Mouse (Mus musculus): ENCODE data around the gene Egfr. TPM values are rescaled to one million over a fixed set of nuclear protein-coding genes. Genes with fewer than 3 reads are reported as not detected.

Egfr gene
- total RNA-seq, 2 experiments from 2014 or later: 17.6 to 19.0 TPM

DNA sequence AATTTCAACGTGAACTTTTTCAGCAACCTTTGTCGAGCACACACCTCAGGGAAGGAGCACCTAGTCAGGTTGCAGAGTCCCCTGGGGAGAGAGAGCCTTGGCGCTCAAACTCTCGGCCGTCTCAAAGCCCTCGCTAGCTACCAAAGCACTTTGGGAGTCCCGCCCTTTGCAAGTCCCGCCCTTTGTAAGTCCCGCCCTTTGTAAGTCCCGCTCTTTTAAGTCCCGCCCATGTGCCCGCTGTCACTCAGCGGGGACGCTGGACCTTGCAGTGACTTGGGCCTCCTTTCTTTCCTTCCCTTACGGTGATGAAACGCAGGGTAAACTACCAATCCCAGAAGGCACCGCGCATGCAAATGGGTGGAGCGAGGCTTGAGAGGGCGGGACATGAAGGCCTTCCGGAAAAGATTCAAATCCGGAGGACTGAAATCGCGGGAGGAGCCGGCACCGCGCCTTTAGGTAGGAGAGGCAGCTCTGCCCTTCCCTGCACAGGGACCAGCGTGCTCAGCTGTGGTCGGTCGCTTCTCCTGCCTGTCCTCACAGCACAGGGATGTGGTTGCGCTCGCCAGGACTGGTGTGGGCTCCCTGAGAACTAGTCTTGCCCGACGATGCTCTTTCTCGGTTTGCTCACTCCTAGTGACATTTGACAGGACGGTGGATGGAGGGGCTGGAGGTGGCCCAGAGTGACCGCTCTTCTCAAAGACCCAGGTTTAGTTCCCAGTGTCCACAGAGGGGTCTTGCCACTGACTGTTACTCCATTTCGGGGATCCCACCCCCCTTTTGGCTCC is 199.2 kb downstream of the Egfr start, which contains the start of gene Fbxo48:
Fbxo48 (plus strand) TSS at position 400 of the 785 bp plus-strand sequence.
- peak; percentile 89 to 97 for DNase-seq (ENCODE audit: low spot score in 2 of 2)

DNA sequence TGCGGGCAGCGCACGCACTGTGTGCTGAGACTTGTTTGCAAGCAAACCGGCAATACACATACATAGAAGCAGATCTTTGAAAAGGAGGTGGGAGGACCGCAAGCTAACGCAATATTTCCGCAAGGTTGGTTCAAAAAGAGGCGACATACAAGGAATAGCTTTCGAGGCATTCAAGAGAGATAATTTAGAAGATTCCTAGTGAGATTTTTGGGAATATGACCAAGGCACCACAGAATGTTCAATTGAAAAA is 199.7 kb downstream of the Egfr start:
- DNase-seq (ENCODE audit: low spot score in 2 of 2): no peak

DNA sequence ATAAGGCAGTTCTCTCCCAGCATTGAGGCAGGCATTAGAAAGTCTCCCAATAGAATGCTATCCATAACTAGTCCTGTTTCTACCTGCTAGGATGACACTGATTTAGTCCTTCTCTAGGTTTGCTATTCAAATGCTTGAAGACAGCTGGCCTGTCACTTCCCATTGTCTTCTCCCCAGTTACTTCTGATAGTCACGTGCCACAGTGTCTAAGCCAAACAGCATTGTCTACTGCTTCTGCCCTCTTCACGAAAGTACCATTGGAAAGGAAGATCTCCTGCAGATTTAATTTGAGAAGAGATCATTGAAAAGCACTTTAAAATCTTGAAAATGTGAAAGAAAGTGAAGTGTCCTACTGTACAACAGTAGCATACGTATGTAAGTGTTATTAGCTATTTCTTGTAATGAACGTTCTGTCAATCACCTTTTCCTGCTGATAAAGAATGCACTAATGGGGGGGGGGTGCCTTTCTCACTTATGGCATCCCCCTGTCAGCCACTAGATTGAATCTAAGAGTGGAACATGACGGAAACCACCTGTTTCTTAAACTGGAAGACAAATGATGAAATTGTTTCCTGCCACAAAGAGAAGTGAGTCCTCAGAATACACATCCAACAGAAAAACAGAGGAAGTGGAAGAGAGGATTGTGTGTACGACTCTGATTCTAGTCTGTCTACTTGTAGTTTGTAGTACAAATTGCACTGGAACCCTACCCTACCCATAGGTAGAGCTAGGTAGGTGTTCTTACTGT is 204.3 kb downstream of the Egfr start:
- no peak for DNase-seq (ENCODE audit: low spot score in 2 of 2)

DNA sequence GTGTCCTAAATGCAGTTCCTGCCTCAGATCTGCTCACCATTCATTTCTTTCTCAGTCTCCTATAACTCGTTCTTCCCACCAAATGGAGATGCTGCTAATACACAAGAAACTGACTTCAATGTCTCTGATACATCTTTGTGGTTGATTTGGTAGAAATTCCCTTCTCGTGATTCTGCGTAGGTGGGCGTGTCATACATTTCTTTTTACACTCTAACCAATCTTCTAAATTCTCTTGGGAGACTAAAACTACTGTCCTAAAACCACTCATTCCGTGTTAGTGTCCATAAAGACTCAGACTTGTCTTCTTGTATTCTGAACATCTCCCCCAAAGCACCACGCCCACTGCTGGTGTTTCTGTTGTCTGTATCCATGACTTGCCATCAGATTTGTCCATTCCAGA is 205.0 kb downstream of the Egfr start:
- no peak for DNase-seq (ENCODE audit: low spot score in 2 of 2)

DNA sequence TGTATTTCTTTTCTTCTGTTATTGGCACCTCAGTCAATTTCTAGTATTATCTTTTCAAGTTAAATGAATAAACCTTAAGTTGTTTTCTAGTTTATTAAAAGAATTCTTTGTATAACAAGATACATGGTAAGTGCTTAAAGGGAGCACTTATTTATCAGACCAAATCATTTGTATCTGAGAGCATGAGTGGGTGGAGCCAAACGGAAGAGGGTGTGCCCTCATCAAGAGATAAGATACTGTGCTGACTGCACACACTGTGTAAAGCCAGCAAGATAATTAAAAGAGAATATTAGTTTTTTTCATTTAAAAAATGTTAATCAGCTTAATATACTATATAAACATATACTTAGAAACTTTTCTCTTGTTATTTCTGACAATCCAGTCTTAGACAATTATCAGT is 206.5 kb downstream of the Egfr start:
- no peak for DNase-seq (ENCODE audit: low spot score in 2 of 2)

Other genes with a start within 250 kb of the Egfr start
- 1 to 10 TPM; 8.9 to 9.9 TPM for gene Sec61g, start 243.7 kb upstream of the Egfr start, total RNA-seq (2021)
- gene Fbxo48, start 199.2 kb downstream of the Egfr start, total RNA-seq (2021): 1 to 10 TPM in 1 of 2 experiments, under 1 TPM in 1; 0.57 to 1.3 TPM